Mouse (Mus musculus): ENCODE measurements at regions not wholly inside any gene's neighbourhood (a gene's known extent, or its start where the extent isn't known, plus 50 kb on each side); places are given as distances from the start of the nearest gene placed in this dataset.

DNA sequence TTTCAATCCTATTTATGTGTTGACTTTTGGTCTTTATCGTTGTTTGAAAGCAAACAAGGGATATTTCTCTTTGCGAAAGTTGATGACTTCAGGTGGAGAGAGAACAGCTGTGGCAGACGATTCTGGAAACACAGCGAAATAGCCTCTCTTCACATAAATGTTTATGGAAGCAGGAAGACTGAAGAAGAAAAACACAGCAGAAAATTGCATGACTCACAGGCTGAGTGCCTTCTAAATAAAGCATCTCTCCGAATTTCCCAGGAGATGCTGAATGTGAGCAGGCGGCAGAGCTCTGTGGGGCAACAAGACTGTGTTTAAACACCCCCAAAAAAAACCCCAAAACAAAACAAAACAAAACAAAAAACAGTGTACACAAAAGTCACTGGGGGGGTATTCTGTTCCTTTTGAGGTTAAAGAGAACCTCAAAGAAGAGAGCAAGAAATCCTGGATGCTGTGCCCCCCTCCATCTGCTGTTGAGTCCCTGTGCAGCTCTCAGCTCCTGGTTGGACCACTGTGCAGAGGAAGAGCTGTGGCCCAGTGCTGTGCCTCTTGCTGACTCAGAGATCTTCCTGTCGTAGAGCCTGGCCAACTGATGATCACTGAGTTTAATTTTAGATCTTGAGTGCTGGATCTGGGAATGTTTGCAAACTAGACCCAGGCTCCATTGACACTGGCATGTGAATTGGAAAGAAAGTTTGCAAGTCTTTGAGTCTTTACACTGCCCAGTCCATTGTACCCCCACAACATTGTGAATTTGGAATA is 126.6 kb upstream of the Runx1 start:
- TF ChIP-seq POLR2A (IDR thresholded peaks at IDR 0.05; ENCODE audit: insufficient read length, low read depth) (no peak), USF1 (IDR thresholded peaks at IDR 0.05; ENCODE audit: low read depth) (no peak), POLR2AphosphoS2 (IDR thresholded peaks at IDR 0.05; ENCODE audit: insufficient read length, low read depth) (no peak), MYOD1 (IDR thresholded peaks at IDR 0.05; ENCODE audit: control insufficient read depth in 1 of 3, insufficient read length in 2 of 3, low read depth in 2 of 3) (peak in 1 of 3 experiments; percentile 18), MAX (IDR thresholded peaks at IDR 0.05; ENCODE audit: low read depth) (no peak), TCF3 (IDR thresholded peaks at IDR 0.05; ENCODE audit: insufficient read length, low read depth) (no peak), MYOG (IDR thresholded peaks at IDR 0.05; ENCODE audit: control insufficient read depth in 1 of 3, insufficient read depth in 1 of 3, insufficient read length in 2 of 3, low read depth in 2 of 3) (peak in 1 of 3 experiments; percentile 26), TCF12 (IDR thresholded peaks at IDR 0.05; ENCODE audit: insufficient read depth, poor library complexity, severe bottlenecking) (no peak), REST (IDR thresholded peaks at IDR 0.05; ENCODE audit: insufficient read depth, insufficient read length) (no peak), E2F4 (IDR thresholded peaks at IDR 0.05; ENCODE audit: insufficient read depth) (no peak), SRF (IDR thresholded peaks at IDR 0.05; ENCODE audit: control insufficient read depth, insufficient read length, low read depth) (no peak), CEBPB (IDR thresholded peaks at IDR 0.05; ENCODE audit: insufficient read depth, poor library complexity, severe bottlenecking) (0 out of 2 replicates have a peak, but pooled peaks have one; percentile 1)
